Mouse (Mus musculus) bone marrow macrophage, adult 2 months (primary cell): ENCODE data around the gene Msi2.

Experiments used
- CTCF ChIP-seq: IDR thresholded peaks from 2 replicates; pipeline ENCODE4 v1.5.1; 2012; ENCODE audit warnings: low read depth, mild to moderate bottlenecking, low read length, moderate library complexity
- POLR2A ChIP-seq: IDR thresholded peaks from 2 replicates; pipeline ENCODE4 v1.6.1; 2012; ENCODE audit warnings: mild to moderate bottlenecking, low read depth, low read length, borderline replicate concordance

- TF ChIP-seq POLR2A (no peak), CTCF (no peak)
Measured at GRCm38 (mm10) chr11:88636934-88637333, 81.4 kb downstream of the Msi2 start.
